Mouse (Mus musculus) stomach, postnatal 0 days (tissue): ENCODE data around the gene Gm28047. TPM values are rescaled to one million over a fixed set of nuclear protein-coding genes. Genes with fewer than 3 reads are reported as not detected.

Source experiments
- ATAC-seq: fragments of 200-750 bp; cut with Nextera tagmentation; 2 replicates; pipeline ENCODE4 v1.8.0; 2017; ENCODE audit not compliant: low FRiP score, low TSS enrichment
- DNase-seq: peaks from one replicate; pipeline ENCODE4 v3.0.0-alpha.2; 2016; ENCODE audit warnings: low spot score
- H3K27ac ChIP-seq: fragments of 300-500 bp; sonication (generic); replicated peaks from 2 replicates; pipeline ENCODE4 v1.5.1; 2014; ENCODE audit warnings: mild to moderate bottlenecking, control low read depth
- H3K27me3 ChIP-seq: fragments of 300-500 bp; sonication (generic); 2 replicates; pipeline ENCODE4 v1.6.1; 2014; ENCODE audit warnings: low read length; ENCODE audit not compliant: control insufficient read depth, insufficient read depth
- H3K36me3 ChIP-seq: fragments of 300-500 bp; sonication (generic); 2 replicates; pipeline ENCODE4 v1.6.1; 2014; ENCODE audit warnings: low read length, mixed read lengths; ENCODE audit not compliant: control insufficient read depth, insufficient read depth
- H3K4me1 ChIP-seq: fragments of 300-500 bp; sonication (generic); replicated peaks from 2 replicates; pipeline ENCODE4 v1.6.1; 2014; ENCODE audit warnings: antibody characterized with exemption; ENCODE audit not compliant: control insufficient read depth, insufficient read depth
- H3K4me2 ChIP-seq: fragments of 300-500 bp; sonication (generic); replicated peaks from 2 replicates; pipeline ENCODE4 v1.6.1; 2014; ENCODE audit warnings: low read depth, mild to moderate bottlenecking, control low read depth, moderate library complexity
- H3K4me3 ChIP-seq: fragments of 300-500 bp; sonication (generic); 2 replicates; pipeline ENCODE4 v1.5.1; 2014; ENCODE audit warnings: low read depth, low read length, control low read depth
- H3K9ac ChIP-seq: fragments of 300-500 bp; sonication (generic); 2 replicates; pipeline ENCODE4 v1.6.1; 2014; ENCODE audit warnings: mild to moderate bottlenecking, low read length, control low read depth, mixed read lengths
- H3K9me3 ChIP-seq: fragments of 300-500 bp; sonication (generic); 2 replicates; pipeline ENCODE4 v1.6.1; 2016; ENCODE audit warnings: low read length; ENCODE audit not compliant: control insufficient read depth
- CTCF ChIP-seq: IDR thresholded peaks from 2 replicates; pipeline ENCODE4 v1.5.1; 2016; ENCODE audit warnings: antibody characterized with exemption, low read depth, mild to moderate bottlenecking, moderate library complexity
- EP300 ChIP-seq: optimal IDR thresholded peaks from 2 replicates; pipeline ENCODE3; 2016; ENCODE audit warnings: antibody characterized with exemption
- WGBS: fragments of 180-500 bp; shearing (Covaris S2); extraction: QIAGEN DNeasy Blood & Tissue Kit; methylation state at CpG from one replicate; pipeline ENCODE4 v1.1.7; 2014; 5-methylcytosine and 5-hydroxymethylcytosine counted together
- polyA plus RNA-seq: library from polyadenylated mRNA; unstranded; fragments of >200 nt; fragmentation: Nextera tagmentation; extraction: Ambion mirVana; gene quantifications from 2 replicates; pipeline ENCODE4 v1.2.1, GENCODE M21; 2015

The Gm28047 gene
- not detected in 2 replicates for polyA plus RNA-seq

- Histone ChIP-seq H3K9ac (peak within 1 kb of the TSS; percentile 86), H3K27me3 (no peaks in the 10 kb centered on the region), H3K36me3 (no peaks in the 10 kb centered on the region), H3K4me2 (peak within 1 kb of the TSS; percentile 78), H3K4me1 (no peaks in the 10 kb centered on the region), H3K9me3 (no peaks in the 10 kb centered on the region), H3K4me3 (peak within 1 kb of the TSS; percentile 72), H3K27ac (peak within 1 kb of the TSS; percentile 99)
- ATAC-seq: peak; percentile 99
- DNase-seq: peak; percentile 100
- under 1% methylated on average over 48 of the region's 51 CpGs for WGBS
- no peak for TF ChIP-seq CTCF
- peak; percentile 95 for TF ChIP-seq EP300
Observed at GRCm38 (mm10) chr15:102624970-102625686, at the start of gene Gm28047, which contains the start of gene Atf7. TSS of gene Gm28047 (minus strand) at chr15:102625067. TSS of gene Atf7 (minus strand) at chr15:102625464.

GRCm38 (mm10) chr15:102673548-102673947, 48.7 kb upstream of the Gm28047 start:
- DNase-seq (peak; percentile 55), ATAC-seq (peak; percentile 75)
- Histone ChIP-seq H3K4me3 (peak overlapping the region; percentile 54), H3K4me2 (peak overlapping the region; percentile 91), H3K36me3 (no peaks in the 10 kb centered on the region), H3K4me1 (no peaks in the 10 kb centered on the region), H3K9me3 (no peaks in the 10 kb centered on the region), H3K27ac (peak overlapping the region; percentile 99), H3K9ac (no peak overlapping the region; the same call in 1 of the 2 replicates), H3K27me3 (no peaks in the 10 kb centered on the region)
- 4% methylated on average over 10 of the region's 10 CpGs for WGBS
- TF ChIP-seq CTCF: no peak
- TF ChIP-seq EP300: no peak

- no peaks in the 10 kb centered on the region for H3K27me3 ChIP-seq
- ATAC-seq (no peak), DNase-seq (no peak)
- H3K9me3 ChIP-seq: no peaks in the 10 kb centered on the region
- peak within 1 kb of the TSS; percentile 83 for H3K9ac ChIP-seq
- no peaks in the 10 kb centered on the region for H3K36me3 ChIP-seq
- 4% methylated on average over 37 of the region's 37 CpGs for WGBS
- H3K27ac ChIP-seq: peak within 1 kb of the TSS; percentile 99
- peak within 1 kb of the TSS; percentile 54 for H3K4me3 ChIP-seq
- H3K4me1 ChIP-seq: no peaks in the 10 kb centered on the region
- no peak for TF ChIP-seq CTCF
- no peak for TF ChIP-seq EP300
- peak within 1 kb of the TSS; percentile 91 for H3K4me2 ChIP-seq
Observed at GRCm38 (mm10) chr15:102672215-102673071, 47.6 kb upstream of the Gm28047 start, which contains the start of gene Atp5g2. TSS of gene Atp5g2 (minus strand) at chr15:102672352.

- Histone ChIP-seq H3K4me1 (no peaks in the 10 kb centered on the region), H3K4me2 (peak overlapping the region; percentile 91), H3K27me3 (no peaks in the 10 kb centered on the region), H3K9ac (peak overlapping the region; percentile 83), H3K4me3 (peak overlapping the region; percentile 54), H3K36me3 (peaks cover 6% of the 10 kb centered on the region; the same call in 1 of the 2 replicates), H3K27ac (peak overlapping the region; percentile 99), H3K9me3 (no peaks in the 10 kb centered on the region)
- under 1% methylated on average over 33 of the region's 34 CpGs for WGBS
- ATAC-seq: peak; percentile 69
- peak; percentile 86 for DNase-seq
- TF ChIP-seq EP300 (no peak), CTCF (peak; percentile 14; the same call in 1 of the 2 replicates)
Observed at GRCm38 (mm10) chr15:102671721-102672214, 46.9 kb upstream of the Gm28047 start.

GRCm38 (mm10) chr15:102670767-102671575, 46.1 kb upstream of the Gm28047 start:
- DNase-seq (peak; percentile 99), ATAC-seq (peak; percentile 94)
- Histone ChIP-seq H3K36me3 (peaks cover 10% of the 10 kb centered on the region; the same call in 1 of the 2 replicates), H3K4me3 (peak overlapping the region; percentile 82), H3K4me1 (no peaks in the 10 kb centered on the region), H3K4me2 (peak overlapping the region; percentile 91), H3K27me3 (no peaks in the 10 kb centered on the region), H3K9ac (peak overlapping the region; percentile 97), H3K27ac (peak overlapping the region; percentile 99), H3K9me3 (no peaks in the 10 kb centered on the region)
- WGBS: under 1% methylated on average over 53 of the region's 53 CpGs
- TF ChIP-seq CTCF (peak; percentile 99), EP300 (no peak)
